Mouse (Mus musculus) olfactory bulb, adult 2 months (tissue): ENCODE data around the gene Pym1.

Source experiments
- CTCF ChIP-seq: fragments of 200-500 bp; IDR thresholded peaks from 2 replicates; pipeline ENCODE4 v1.5.1; 2012; ENCODE audit warnings: low read depth, mild to moderate bottlenecking, low read length, moderate library complexity; ENCODE audit not compliant: insufficient read depth
- POLR2A ChIP-seq: fragments of 200-500 bp; IDR thresholded peaks from 2 replicates; pipeline ENCODE4 v1.6.1; 2012; ENCODE audit warnings: mild to moderate bottlenecking, low read depth, low read length, moderate library complexity; ENCODE audit not compliant: insufficient read depth

DNA sequence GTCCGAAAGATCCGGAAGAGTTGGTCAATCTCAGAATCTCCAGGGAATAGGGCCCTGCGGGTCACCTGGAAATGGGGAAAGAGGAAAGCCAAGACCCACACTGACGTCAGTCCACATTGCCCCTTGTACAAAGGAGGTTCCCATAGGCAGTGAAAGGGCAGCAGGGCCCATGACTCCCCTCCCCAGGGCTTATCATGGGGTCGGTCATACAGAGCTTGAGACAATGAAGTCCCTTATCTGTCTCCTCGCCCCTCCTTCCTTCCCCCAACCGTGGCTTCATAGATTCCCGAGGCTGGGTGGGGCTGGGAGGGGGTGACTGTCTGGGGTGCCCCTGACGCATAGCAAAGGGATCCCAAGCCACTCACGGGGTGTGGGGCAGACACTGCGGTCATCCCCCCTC, 48.1 kb upstream of the Pym1 start:
- no peak for TF ChIP-seq POLR2A
- TF ChIP-seq CTCF = no peak
